Mouse (Mus musculus) brain, embryonic 14.5 days (tissue): ENCODE results near the gene Dnajb1.

Experiments used
- CTCF ChIP-seq: fragments of 200-500 bp; IDR thresholded peaks from 2 replicates; pipeline ENCODE4 v1.5.1; 2012; ENCODE audit warnings: inconsistent platforms, mild to moderate bottlenecking, moderate library complexity, borderline replicate concordance; ENCODE audit not compliant: insufficient read depth, insufficient read length; ENCODE audit errors: extremely low read depth
- POLR2A ChIP-seq: fragments of 200-500 bp; IDR thresholded peaks from 2 replicates; pipeline ENCODE4 v1.6.1; 2012; ENCODE audit warnings: mild to moderate bottlenecking, inconsistent platforms, borderline replicate concordance; ENCODE audit not compliant: poor library complexity, insufficient read depth, insufficient read length, severe bottlenecking; ENCODE audit errors: extremely low read depth

GRCm38 (mm10) chr8:83660545-83660944, 52.6 kb downstream of the Dnajb1 start:
- TF ChIP-seq CTCF (no peak), POLR2A (no peak)
